Mouse (Mus musculus): ENCODE results near the gene Hus1b. TPM values are rescaled to one million over a fixed set of nuclear protein-coding genes. Genes with fewer than 3 reads are reported as not detected.

The Hus1b gene
- 0.09 TPM in 1 of 2 replicates, not detected in the other for polyA plus RNA-seq (2012; rRNA removed)

DNA sequence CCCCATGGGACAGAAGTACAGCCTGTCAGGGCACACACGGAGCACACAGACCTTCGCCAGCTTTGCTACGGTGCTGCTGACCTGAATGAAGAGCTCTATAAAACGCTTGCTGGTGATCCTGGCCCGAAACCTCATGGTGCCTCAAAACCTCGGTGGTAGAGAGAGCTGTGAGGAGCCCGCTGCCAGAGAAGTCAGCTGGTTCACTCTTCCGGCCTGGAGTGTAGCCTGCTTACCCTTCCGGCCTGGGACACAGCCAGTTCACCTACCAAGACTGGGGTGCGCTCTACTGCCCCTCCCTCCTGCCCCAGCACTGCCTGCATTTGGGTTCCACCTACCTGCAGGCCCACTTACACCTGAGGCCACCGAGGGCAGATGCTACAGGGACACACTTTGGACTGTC is at the start of gene Hus1b:
Gene Hus1b (minus strand): TSS at position 220 of the 400 bp plus-strand sequence.
- DNase-seq (ENCODE audit: low read depth, low spot score): no peak
- 86% methylated on average over 11 of the region's 11 CpGs for WGBS

DNA sequence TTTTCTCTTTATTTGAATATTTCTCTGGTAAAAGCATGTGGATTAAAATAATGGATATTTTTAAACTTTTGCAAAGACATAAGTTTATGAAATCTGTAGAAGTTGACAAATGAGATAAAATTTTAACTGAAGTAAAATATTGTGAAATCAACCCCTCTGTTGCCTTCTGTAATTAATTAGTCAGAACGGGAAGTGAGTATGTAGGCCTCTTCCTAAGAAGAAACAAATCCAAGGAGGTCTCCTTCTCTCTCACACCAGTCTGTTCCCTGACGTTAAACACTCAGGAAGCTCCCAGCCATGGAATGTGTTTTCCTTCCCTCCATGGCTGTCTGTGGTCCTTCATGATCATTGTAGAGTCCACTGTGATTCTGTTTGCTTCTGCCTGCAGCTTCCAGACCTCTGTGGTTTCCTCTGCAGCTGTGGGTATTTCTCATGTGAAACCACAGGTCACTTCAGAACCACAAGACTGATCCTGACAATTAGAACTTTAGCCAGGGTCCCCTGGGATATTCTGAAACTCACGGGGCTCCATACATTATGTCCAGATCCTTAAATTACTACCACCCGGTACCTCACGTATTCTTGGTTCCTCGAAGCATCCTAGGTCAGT is 46.8 kb upstream of the Hus1b start:
- WGBS: 75% methylated on average over 6 of the region's 6 CpGs
- no peak for DNase-seq (ENCODE audit: low read depth, low spot score)

DNA sequence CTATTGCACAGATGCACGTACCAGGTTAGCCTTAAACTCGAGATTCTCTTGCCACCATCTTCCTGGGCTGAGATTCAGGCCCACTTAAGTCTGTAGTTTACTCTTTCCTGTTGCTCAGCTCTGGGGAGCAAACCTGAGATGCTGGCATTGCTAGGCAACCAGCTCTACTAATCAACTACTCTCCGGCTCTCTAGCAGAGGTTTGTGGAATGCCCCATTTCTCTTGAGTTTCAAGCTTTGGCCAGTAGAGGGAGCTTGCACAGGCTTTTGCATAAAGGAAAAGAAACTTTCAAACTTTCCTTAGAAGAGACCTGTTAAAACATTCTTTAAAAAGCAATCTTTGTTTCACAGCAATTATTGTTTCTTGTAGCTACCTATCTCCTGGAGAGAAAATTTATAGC is 46.3 kb upstream of the Hus1b start:
- DNase-seq (ENCODE audit: low read depth, low spot score): no peak
- 32% methylated on average over 3 of the region's 3 CpGs for WGBS

DNA sequence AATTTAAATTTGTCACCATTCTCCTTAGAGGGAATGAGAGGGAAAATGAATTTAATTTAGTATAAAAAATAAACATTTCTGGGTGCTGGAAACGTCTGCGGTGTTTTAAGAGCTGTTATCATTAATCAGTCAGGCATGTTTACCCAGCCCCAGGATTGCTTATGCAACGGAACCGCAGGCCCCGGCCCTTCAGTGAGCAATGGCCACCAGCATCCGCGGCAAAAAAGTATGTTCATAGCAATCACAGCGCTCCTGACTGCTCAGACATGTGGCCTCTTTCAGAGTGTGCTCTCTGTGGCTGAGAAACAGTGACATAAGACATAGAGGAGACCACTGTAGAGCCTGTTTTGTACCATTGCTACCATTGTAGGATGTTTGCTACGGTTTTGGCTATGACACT is 42.7 kb upstream of the Hus1b start:
- 40% methylated on average over 9 of the region's 9 CpGs for WGBS
- no peak for DNase-seq (ENCODE audit: low read depth, low spot score)

DNA sequence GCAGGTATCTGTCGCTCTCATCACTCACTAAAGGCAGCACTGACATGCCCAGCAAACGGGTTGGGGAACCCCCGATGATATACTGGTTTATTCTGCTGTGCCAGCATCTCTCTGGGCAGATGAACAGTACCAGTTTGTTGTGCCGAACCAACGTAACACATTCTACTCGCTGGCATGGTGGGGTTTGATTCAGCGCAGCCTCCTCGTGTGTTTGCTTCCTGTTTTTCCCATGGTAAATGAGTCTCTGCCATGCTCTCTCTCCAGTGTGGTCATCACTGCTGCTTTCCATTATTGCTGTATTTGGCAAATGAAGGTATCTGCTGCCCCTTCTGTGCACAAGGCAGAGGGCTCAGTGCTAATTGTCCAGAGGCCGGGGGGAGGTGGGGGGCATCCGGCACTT is 42.2 kb upstream of the Hus1b start:
- 81% methylated on average over 10 of the region's 10 CpGs for WGBS
- DNase-seq (ENCODE audit: low read depth, low spot score): no peak

DNA sequence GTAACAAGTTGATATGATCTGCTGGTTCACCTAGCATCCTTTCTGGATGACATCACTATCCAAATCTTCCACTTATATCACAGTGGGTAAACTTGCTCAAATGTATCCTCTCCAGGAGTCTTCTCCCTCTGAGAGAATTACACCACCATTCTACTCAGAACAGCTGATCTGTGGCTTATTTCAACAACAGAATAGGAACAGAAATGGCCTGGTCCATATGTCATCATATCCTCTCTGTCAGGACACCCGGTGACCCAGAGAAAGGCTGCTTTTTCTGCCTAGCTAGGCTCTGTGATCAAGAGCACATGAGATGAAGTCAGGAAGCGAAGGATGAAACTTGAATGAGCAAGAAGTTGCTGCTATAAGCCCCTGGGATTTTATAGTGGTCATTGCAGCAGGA is 40.1 kb upstream of the Hus1b start:
- DNase-seq (ENCODE audit: low read depth, low spot score): no peak
- 84% methylated on average over 2 of the region's 2 CpGs for WGBS

DNA sequence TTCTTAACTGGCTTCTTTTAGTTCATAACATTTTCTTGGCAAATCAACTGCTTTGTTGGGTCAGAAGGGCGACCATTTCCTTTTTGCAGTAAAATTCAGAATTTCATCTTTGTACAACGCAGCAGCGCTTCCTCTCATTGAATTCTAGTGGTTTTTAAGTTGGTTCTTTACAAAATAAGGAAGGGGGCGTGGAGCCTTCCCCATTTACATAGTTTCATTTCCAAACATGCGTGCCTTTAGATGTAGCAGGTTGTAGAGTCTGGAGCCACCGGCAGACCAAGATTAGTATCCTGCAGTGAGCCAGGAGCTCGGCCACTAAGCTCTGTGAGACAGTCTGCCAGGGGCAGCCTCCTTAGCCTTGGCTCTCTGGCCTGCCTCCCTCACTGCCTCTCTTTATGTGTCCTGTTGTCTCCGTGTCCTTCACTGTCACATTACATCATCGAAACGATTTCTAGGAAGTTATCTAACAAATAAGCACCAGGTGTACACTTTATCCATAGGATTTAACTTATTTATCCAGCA is 39.4 kb upstream of the Hus1b start:
- no peak for DNase-seq (ENCODE audit: low read depth, low spot score)
- 55% methylated on average over 10 of the region's 10 CpGs for WGBS

DNA sequence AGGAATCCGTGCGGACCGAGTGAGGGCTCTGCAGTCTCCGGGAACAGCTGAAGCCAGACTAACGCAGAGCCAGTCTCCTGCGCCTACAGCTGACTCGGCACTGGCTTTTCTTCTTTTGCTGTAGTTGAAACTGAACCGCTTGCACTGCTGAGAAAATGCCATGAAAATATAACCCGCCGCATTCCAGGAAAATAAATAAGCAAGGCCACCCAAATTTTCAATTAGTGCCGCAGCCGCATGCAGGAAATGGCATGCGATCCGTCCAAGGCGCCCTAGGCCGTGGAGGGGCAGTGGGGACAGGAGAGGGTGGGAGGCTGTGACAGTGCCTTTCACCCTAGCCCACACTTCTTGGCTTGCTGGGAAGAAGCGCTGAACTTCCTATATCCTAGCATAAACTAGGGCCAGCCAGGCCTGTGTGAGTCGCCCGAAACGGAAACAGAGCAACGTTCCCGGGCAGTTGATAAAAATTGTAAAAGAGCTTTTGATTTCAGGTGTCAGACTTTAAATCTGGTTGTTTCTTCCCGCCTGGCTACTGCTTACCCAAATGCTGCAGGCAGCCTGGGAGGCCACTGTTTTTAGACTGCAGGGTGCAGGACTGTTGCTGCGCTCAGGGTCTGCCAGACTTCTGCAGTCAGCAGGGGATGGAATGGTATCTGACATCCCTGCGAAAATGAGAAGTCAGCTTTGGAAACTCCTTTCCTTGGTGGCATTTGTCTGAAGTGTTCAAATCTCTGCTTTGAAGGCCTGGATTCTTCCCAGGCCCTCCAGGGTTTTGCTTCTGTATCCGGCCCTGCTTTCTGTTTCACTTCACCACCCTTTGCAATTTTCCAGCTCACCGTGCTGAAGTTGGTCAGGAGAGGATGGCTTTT is 38.3 kb upstream of the Hus1b start:
- 16% methylated on average over 27 of the region's 27 CpGs for WGBS
- no peak for DNase-seq (ENCODE audit: low read depth, low spot score)

DNA sequence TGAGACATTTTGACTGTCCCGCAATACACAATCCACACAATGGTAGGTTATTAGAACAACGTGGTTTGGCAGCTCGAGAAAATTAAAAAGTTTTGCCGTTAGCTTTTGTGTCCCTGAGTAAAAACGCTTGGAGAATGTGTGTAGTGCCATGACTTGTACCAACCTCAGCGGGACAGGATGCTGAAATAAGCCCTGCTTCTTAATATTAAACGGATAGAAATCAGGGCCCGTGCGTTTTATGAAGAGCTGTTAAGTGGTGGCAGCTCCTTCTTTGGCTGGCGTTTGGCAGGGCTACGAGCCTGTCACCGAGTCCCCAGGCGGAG is 37.7 kb upstream of the Hus1b start:
- DNase-seq (ENCODE audit: low read depth, low spot score): no peak
- 18% methylated on average over 13 of the region's 13 CpGs for WGBS

DNA sequence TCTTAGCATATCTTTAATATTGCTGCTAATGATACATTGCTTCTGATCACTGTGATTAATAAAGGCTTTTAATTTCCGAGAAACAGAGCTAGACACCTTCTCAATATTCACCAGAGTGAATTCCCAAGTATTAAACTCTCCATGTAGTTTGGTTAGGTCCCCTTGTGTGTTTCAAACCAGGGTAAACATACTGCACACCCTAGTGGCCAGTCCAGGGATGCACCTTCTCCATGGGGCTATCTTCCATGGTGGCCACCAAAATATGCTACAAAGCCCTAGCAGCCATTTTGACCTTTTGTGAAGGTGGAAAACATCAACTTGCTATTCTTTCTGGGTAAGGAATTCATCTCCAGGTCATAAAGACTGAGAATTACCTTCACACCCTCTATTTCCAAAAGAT is 34.1 kb upstream of the Hus1b start:
- DNase-seq (ENCODE audit: low read depth, low spot score): no peak
- 42% methylated on average over 1 of the region's 1 CpGs for WGBS

DNA sequence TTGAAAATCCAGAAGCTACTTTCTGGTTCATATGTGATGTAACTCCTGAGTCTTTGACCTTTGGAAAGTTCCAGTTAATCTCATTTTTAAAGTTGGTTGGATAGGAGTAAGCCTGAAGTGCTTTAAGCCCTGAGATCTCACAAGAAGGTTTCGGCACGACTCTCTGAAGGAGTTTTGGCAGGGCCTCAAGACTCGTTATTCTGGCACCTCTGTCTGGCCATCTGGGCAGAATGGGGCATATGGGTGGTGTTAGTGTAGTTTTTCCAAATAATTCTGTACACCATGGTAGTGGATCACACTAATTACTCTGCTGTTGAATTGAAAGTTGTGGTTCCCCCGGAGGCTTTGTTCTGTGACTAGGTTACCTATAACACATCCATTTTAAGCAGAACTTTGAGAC is 30.7 kb upstream of the Hus1b start:
- 61% methylated on average over 4 of the region's 4 CpGs for WGBS
- DNase-seq (ENCODE audit: low read depth, low spot score): no peak

DNA sequence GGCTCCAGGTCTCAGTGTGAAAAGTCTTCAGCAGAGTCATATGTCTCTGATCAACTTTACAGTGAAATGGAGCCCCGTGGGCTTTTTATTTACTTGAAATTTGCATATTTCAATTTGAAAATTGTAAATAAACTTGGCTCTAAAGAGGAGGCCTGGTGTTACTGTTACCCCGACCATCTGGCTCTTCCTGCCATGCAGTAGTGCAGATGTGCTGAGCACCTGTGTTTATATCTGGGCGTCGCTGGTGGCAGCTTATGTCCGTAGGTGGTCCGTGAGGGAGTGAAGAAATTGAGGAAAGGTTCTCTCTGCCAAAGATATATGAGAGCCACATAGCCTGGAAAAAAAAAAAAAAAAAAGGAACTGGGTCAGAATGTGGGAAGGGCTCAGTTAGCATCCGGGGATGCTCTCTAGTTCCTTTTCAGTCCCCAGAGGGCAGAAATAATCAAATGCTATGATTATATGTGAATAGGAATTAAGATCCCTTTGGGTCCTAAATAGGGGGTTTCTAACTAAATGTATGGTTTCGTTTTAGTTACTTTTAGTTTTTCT is 29.1 kb upstream of the Hus1b start:
- DNase-seq (ENCODE audit: low read depth, low spot score): no peak

DNA sequence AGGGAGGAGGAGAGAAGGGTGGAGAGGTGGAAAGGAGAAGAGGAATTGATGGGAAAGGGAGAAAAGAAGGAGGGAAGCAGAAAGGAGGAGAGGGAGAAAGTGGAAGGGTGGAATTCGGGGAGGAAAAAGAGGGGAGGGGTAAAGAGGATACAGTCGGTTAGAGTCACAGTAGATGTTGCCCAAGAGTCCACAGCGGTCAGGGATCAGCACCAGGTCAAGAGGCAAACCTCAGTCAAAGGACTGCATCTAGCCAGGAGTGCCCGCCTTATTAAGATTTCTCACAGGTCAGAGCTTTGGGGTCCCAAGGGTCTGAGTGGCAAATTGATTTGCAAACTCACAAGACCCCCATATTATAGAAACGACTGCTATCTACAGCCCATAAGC is 26.7 kb upstream of the Hus1b start:
- 20% methylated on average over 5 of the region's 5 CpGs for WGBS
- DNase-seq (ENCODE audit: low read depth, low spot score): no peak

More for the DNA sequence above, 29.1 kb upstream of the Hus1b start:
- WGBS: 47% methylated on average over 8 of the region's 8 CpGs

DNA sequence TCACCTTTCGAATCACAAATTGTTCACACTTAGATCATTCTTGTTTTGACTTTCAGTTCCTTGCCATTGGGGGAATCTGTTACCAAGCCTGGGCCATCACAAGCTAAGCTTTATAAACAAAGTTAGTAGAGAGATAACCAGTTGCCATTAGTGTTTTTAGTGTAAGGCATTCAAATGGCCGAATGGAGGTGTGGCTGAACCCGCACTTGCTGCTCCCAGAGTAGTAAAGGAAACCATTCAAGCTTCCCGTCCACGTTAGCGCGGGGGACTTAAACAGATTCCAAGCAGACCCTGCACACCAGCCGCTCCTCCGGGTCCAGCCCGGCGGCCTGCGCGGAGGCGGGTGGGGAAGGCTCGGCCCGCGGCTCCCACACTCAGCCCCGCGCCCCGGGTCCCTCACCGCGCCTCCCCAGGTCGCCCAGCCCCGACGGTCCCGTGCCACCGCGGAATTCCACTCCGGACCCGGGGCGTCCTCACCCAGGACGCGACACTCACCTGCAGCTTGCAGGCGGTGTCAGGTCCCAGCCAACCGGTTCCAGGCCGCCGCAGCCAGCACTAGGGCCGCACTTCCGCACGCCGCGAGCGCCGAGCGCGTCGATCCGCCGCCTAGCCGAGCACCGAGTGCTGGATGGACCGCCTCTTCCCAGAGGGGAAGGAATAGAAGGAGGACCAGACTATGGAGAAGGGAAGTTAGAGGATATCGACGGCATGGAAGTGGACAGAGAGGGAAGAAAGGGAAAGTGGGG is 26.1 kb upstream of the Hus1b start, which contains the start of the genes Exoc2 and Gm5447:
Gene Exoc2 (minus strand): TSS at position 593 of the 746 bp plus-strand sequence.
Gene Gm5447 (plus strand): TSS at position 704 of the 746 bp plus-strand sequence.
- DNase-seq (ENCODE audit: low read depth, low spot score): peak; percentile 64
- WGBS: under 1% methylated on average over 54 of the region's 54 CpGs

DNA sequence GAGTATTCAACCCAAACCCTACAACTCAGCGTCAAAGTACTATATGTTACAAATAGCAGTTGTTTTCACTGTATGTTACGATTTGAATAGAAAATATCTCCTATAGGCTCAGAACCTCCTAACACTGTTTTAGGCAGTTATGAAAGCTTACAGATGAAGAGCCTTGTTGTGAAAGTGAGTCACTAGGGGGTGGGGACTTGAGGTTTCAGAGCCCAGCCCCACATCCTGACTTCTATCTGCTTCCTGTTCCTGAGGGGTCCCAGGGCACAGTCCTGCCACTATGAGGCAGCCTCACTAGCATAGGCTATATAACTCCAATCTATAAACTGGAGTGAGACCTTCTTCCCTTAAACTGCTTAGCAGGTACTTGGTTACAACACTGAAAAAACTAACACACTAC is 24.5 kb upstream of the Hus1b start:
- WGBS: 78% methylated on average over 2 of the region's 2 CpGs
- DNase-seq (ENCODE audit: low read depth, low spot score): no peak

DNA sequence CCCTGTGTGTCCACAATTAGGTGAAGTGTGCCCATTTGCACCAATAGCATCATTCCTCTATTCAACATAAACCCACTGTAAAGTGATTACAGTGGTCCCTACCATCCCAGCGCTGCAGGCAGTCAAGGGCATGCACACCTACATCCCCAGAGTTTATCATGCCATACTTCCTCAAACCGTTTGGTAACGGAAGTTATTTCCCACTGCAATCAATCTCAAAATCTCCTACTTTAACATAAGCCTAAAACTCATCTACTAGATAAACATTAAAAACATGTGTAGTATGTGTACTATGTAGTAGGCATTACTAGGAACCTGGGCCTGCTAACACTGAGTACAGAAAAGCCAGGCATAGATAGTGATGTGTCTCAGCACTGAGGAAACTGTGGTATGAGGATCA is 23.5 kb upstream of the Hus1b start:
- no peak for DNase-seq (ENCODE audit: low read depth, low spot score)
- 73% methylated on average over 3 of the region's 3 CpGs for WGBS

DNA sequence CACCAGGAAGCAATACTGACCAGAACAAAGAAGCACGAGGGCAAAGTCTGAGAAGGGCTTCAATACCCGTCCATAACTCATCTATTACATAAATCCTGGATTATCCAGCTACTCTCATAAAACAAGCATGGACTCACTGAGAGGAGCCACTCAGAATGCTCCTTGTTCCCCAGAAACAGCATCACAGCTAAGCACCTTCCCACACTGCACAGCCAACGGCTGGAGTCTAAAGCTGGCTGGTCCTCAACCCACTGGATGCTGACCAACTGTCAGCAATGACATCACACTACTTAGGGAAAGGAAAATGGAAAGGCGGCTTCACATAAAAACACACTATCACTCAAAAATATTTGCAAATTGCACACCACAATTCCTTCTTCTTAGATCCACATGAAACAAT is 20.8 kb upstream of the Hus1b start:
- no peak for DNase-seq (ENCODE audit: low read depth, low spot score)
- WGBS: 39% methylated on average over 4 of the region's 4 CpGs

DNA sequence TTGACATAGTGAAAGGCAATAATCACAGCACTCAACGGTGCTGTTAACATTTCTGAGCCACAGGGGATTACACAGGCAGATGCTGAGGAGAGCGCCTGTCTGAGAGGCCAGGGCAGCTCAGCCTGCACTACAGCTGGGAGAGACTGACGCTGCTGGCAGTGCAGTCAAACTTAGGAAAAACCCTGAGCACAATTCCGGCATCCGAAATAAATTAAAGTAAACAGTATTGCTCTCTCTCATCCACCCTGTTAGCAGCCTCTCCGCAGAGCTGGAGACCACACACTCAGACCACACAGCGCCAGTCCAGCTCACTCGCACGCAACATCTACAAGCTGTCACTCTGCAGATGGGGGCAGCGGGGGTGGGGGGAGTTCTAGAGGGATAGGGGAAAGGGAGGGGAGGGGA is 18.9 kb upstream of the Hus1b start:
- no peak for DNase-seq (ENCODE audit: low read depth, low spot score)
- 58% methylated on average over 10 of the region's 10 CpGs for WGBS

DNA sequence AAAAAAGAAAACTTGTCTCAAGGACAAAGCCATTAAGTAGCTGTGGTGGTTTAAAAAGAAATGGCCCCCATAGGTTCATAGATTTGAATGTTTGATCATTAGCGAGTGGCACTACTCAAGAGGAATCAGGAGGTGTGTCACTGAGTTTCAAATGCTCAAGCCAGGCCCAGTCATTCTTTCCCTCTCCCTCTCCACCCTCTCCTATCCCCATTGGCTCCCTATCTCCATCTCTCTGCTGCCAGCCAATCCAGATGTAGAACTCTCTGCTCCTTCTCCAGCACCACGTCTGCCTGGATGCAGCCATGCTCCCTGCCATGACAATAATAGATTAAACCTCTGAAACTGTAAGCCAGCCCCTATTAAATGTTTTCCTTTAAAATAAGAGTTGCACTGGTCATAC is 14.4 kb upstream of the Hus1b start:
- no peak for DNase-seq (ENCODE audit: low read depth, low spot score)
- WGBS: 73% methylated on average over 2 of the region's 2 CpGs

DNA sequence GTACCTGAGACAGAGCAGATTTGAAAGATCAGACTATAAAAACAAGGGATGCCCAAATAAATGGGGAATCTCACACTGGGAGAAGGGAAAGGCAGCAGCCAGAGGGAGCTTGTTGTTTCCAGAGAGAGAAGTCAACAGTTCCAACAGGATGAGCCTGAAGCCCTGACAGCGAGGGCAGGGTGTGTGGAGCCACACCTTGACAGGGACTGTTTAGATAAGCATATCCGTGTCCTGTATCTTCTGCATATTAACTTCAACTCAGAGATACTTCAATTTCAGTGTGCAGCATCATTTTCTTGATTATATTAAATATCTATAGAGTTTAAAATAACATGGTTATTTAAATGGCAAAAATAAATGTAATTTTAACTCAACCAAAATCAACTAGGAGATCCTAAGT is 13.2 kb upstream of the Hus1b start:
- 76% methylated on average over 2 of the region's 2 CpGs for WGBS
- DNase-seq (ENCODE audit: low read depth, low spot score): no peak
